Mouse (Mus musculus) embryonic facial prominence, embryonic 11.5 days (tissue): ENCODE data around the gene Lipc. TPM values are rescaled to one million over a fixed set of nuclear protein-coding genes. Genes with fewer than 3 reads are reported as not detected.

Source experiments
- ATAC-seq: fragments of 200-750 bp; cut with Nextera tagmentation; replicated peaks from 2 replicates; pipeline ENCODE4 v1.8.0; 2017; ENCODE audit warnings: low read depth; ENCODE audit not compliant: insufficient number of reproducible peaks, low FRiP score, low TSS enrichment
- DNase-seq: peaks from one replicate; pipeline ENCODE4 v3.0.0-alpha.2; 2015; ENCODE audit warnings: low spot score
- H3K27ac ChIP-seq: fragments of 300-500 bp; sonication (generic); replicated peaks from 2 replicates; pipeline ENCODE4 v1.5.1; 2014; ENCODE audit warnings: mild to moderate bottlenecking, low read depth, low read length, control low read depth
- H3K27me3 ChIP-seq: fragments of 300-500 bp; sonication (generic); 2 replicates; pipeline ENCODE4 v1.6.1; 2014; ENCODE audit warnings: mild to moderate bottlenecking, low read length, moderate library complexity, mixed read lengths; ENCODE audit not compliant: control insufficient read depth, insufficient read depth
- H3K36me3 ChIP-seq: fragments of 300-500 bp; sonication (generic); replicated peaks from 2 replicates; pipeline ENCODE4 v1.6.1; 2014; ENCODE audit warnings: low read depth, mild to moderate bottlenecking, low read length, moderate library complexity, mixed read lengths; ENCODE audit not compliant: control insufficient read depth, insufficient read depth
- H3K4me1 ChIP-seq: fragments of 300-500 bp; sonication (generic); 2 replicates; pipeline ENCODE4 v1.6.1; 2014; ENCODE audit warnings: low read length, mixed read lengths; ENCODE audit not compliant: control insufficient read depth, insufficient read depth
- H3K4me2 ChIP-seq: fragments of 300-500 bp; sonication (generic); 2 replicates; pipeline ENCODE4 v1.6.1; 2014; ENCODE audit warnings: low read depth, mild to moderate bottlenecking, control low read depth, low read length, moderate library complexity
- H3K4me3 ChIP-seq: fragments of 300-500 bp; sonication (generic); 2 replicates; pipeline ENCODE4 v1.5.1; 2014; ENCODE audit warnings: low read depth, low read length, control low read depth
- H3K9ac ChIP-seq: fragments of 300-500 bp; sonication (generic); replicated peaks from 2 replicates; pipeline ENCODE4 v1.6.1; 2014; ENCODE audit warnings: mild to moderate bottlenecking, control low read depth, low read length
- H3K9me3 ChIP-seq: fragments of 300-500 bp; sonication (generic); replicated peaks from 2 replicates; pipeline ENCODE4 v1.6.1; 2016; ENCODE audit warnings: mild to moderate bottlenecking, low read length, inconsistent platforms, mixed read lengths; ENCODE audit not compliant: control insufficient read depth
- WGBS: fragments of 180-500 bp; shearing (Covaris S2); extraction: QIAGEN DNeasy Blood & Tissue Kit; methylation state at CpG from one replicate; pipeline ENCODE4 v1.1.7; 2014; 5-methylcytosine and 5-hydroxymethylcytosine counted together
- polyA plus RNA-seq: library from polyadenylated mRNA; unstranded; fragments of >200 nt; fragmentation: Nextera tagmentation; extraction: Ambion mirVana; gene quantifications from 2 replicates; pipeline ENCODE4 v1.2.1, GENCODE M21; 2014

The Lipc gene
- polyA plus RNA-seq, 1 experiment from 2014 or later, result not detected

DNA sequence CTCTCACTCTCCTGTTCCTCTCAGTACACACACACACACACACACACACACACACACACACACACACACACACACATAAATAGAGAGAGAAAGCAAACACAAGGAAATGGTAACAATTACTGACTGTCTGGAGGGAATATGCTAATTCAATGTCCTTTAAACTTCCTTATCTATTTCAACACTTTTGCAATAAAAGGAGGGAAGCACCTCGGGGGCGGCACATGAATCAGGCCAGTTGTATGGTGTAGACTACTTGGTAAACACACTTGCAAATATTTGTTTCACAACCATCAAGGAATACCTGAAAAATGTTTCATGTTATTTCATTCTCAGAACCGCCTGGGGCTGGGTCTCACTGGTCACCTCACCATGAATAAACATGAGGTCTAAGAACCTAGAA lies 30.9 kb downstream of the Lipc start:
- H3K4me2 ChIP-seq, result no peak overlapping the region
- no peaks in the 10 kb centered on the region for H3K4me1 ChIP-seq
- WGBS, result 73% methylated on average over 3 of the region's 3 CpGs
- H3K36me3 ChIP-seq, result no peaks in the 10 kb centered on the region
- H3K9ac ChIP-seq, result no peak overlapping the region
- H3K4me3 ChIP-seq, result no peak overlapping the region
- no peak overlapping the region for H3K27ac ChIP-seq
- no peaks in the 10 kb centered on the region for H3K27me3 ChIP-seq
- no peaks in the 10 kb centered on the region for H3K9me3 ChIP-seq
- ATAC-seq (no peak), DNase-seq (no peak)

DNA sequence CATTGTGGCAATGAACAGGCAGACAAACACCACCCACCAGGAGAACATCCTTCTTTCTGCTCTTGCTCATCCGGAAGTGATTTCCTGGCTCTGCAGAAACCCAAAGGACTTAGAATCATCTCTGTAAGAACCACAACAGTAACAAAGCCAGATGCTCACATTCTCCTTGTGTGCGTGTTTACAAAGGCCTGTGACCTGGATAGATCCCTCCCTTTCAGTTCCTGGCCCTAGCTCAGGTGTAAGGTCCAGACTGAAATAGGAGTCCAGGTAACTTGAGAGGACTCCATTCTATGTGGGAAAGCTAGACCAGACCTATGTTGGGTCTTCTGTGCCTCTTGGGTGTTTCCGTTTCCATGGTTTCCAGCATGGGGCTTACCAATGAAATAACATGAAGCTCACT lies 32.8 kb downstream of the Lipc start:
- 90% methylated on average over 3 of the region's 3 CpGs for WGBS
- ATAC-seq, result no peak

DNA sequence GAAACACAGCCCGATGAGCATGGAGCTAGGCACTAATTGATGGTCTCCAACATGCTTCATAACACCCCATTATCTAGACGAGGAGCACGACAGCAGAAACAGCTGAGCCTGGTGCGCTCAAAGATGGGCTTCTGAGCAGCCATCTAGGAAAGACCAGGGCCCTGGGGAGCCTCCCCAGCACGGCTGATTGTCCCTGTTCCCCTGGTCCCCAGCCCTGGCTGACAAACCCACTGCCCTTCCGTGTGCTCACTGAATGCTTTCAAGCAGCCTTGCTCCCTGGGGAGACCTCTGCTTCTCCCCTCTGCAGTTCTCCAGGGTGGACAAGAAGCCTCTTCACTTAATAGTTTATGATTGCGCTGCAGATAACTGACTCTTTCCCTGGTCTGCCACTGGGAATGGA lies 35.5 kb downstream of the Lipc start:
- H3K36me3 ChIP-seq, result no peaks in the 10 kb centered on the region
- 66% methylated on average over 7 of the region's 7 CpGs for WGBS
- ATAC-seq, result no peak
- H3K9ac ChIP-seq, result no peak overlapping the region
- H3K27ac ChIP-seq, result no peak overlapping the region
- H3K4me1 ChIP-seq, result no peaks in the 10 kb centered on the region
- H3K4me3 ChIP-seq, result no peak overlapping the region
- DNase-seq, result no peak
- no peaks in the 10 kb centered on the region for H3K9me3 ChIP-seq
- no peak overlapping the region for H3K4me2 ChIP-seq
- H3K27me3 ChIP-seq, result no peaks in the 10 kb centered on the region

More for the DNA sequence above, 32.8 kb downstream of the Lipc start:
- Histone ChIP-seq H3K4me2 (no peak overlapping the region), H3K9me3 (no peaks in the 10 kb centered on the region), H3K9ac (no peak overlapping the region), H3K36me3 (no peaks in the 10 kb centered on the region), H3K27me3 (no peaks in the 10 kb centered on the region), H3K27ac (no peak overlapping the region), H3K4me3 (no peak overlapping the region), H3K4me1 (no peaks in the 10 kb centered on the region)
- no peak for DNase-seq

DNA sequence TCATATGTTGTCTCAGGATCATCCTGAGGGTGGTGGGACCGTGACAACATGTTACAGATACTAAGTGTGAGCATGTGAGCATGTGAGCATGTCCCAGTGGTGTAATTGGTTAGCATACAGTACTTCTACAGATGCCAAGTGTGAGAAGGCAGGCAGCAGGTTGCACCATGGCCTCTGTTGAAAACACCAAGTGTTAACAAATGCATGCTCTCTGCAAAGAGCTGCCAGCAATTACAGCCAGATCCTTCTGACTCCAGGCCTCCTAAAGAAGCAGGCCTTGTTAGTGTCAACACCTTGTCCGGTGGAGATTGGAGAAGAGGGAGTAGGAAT lies 36.7 kb downstream of the Lipc start:
- Histone ChIP-seq H3K27me3 (no peaks in the 10 kb centered on the region), H3K36me3 (no peaks in the 10 kb centered on the region), H3K9me3 (no peaks in the 10 kb centered on the region), H3K4me2 (no peak overlapping the region), H3K4me1 (no peaks in the 10 kb centered on the region), H3K9ac (no peak overlapping the region), H3K27ac (no peak overlapping the region), H3K4me3 (no peak overlapping the region)
- WGBS, result 75% methylated on average over 2 of the region's 2 CpGs
- DNase-seq (no peak), ATAC-seq (no peak)

DNA sequence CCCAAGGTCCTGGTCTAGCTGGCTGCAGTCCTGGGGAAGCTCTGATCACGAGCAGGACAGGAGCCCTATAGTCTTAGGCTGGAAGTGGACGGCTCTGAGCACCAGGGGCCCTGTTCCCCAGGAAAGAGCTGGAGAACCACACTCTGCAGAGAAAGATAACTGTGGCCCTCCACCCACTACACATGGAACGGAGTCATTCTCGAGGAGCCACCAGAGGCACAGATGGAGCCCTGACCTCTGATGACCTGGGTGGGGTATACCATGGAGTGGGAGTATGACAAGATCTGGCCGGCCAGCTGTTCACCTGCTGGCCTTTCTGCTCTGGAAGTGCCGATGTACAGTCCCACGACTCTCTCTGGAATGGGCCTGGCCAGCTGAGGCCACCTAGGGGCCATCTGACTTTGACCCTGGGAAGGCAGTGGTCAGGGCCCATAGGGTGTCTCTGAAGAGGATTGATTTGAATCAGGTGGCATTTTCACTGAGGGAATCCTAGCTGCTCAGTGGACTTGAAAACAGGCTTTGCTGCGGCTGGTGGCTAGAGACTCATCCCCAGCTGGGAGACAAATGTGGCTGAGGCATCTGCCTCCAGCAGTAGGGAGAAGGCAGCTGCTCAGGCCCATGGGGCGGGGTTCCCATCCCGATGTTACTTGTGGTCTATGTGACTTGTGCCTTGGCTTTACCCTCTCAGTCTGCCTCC lies 37.2 kb downstream of the Lipc start:
- 68% methylated on average over 10 of the region's 10 CpGs for WGBS
- H3K4me1 ChIP-seq, result no peaks in the 10 kb centered on the region
- H3K4me3 ChIP-seq, result no peak overlapping the region
- DNase-seq (no peak), ATAC-seq (no peak)
- no peak overlapping the region for H3K4me2 ChIP-seq
- no peak overlapping the region for H3K9ac ChIP-seq
- H3K9me3 ChIP-seq, result no peaks in the 10 kb centered on the region
- no peak overlapping the region for H3K27ac ChIP-seq
- no peaks in the 10 kb centered on the region for H3K27me3 ChIP-seq
- H3K36me3 ChIP-seq, result no peaks in the 10 kb centered on the region

DNA sequence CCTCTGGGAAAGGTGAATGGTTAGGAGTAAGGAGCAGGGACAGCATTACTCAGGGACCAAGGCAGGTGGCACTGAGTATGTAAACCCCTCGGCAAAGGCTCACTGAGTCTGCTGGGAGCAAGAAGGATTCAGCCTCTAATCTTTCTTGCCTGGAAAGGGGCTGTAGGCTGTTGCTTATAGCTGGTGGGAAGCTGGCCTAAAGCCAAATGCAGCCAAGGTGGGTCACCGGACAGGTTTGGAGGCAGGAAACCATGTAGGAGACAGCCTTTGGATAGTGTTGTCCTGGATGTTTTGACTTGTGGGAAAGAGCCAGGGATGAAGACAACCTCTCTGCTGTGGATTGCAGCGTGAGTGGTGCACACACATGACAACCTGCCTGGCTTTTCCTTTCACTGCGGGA lies 40.9 kb downstream of the Lipc start:
- no peak overlapping the region for H3K4me3 ChIP-seq
- no peaks in the 10 kb centered on the region for H3K36me3 ChIP-seq
- no peaks in the 10 kb centered on the region for H3K27me3 ChIP-seq
- no peaks in the 10 kb centered on the region for H3K4me1 ChIP-seq
- H3K9me3 ChIP-seq, result no peaks in the 10 kb centered on the region
- no peak overlapping the region for H3K27ac ChIP-seq
- no peak overlapping the region for H3K4me2 ChIP-seq
- ATAC-seq (no peak), DNase-seq (no peak)
- 77% methylated on average over 4 of the region's 4 CpGs for WGBS
- H3K9ac ChIP-seq, result no peak overlapping the region

DNA sequence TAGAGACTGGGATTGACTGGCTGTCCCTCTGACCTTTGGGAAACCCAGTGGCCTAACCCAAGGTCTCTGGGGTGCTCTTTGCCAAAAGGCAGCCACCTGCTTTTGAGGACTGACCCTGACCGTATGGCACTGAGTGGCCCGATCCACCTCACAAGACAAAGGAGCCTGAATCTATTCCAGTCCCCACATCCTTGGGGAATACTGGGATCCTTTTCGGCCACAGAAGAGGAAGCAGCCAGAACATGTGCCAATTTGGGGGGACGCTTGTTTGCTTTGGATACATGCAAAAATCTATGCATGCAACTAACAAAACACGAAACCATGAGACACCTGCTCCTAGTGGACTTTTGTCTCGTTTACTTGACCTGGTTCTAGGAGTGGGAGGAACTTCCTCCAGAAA lies 41.7 kb downstream of the Lipc start:
- no peak overlapping the region for H3K4me2 ChIP-seq
- no peak overlapping the region for H3K9ac ChIP-seq
- no peaks in the 10 kb centered on the region for H3K27me3 ChIP-seq
- H3K4me3 ChIP-seq, result no peak overlapping the region
- no peaks in the 10 kb centered on the region for H3K9me3 ChIP-seq
- ATAC-seq (no peak), DNase-seq (no peak)
- no peaks in the 10 kb centered on the region for H3K36me3 ChIP-seq
- 82% methylated on average over 6 of the region's 6 CpGs for WGBS
- no peaks in the 10 kb centered on the region for H3K4me1 ChIP-seq
- H3K27ac ChIP-seq, result no peak overlapping the region

DNA sequence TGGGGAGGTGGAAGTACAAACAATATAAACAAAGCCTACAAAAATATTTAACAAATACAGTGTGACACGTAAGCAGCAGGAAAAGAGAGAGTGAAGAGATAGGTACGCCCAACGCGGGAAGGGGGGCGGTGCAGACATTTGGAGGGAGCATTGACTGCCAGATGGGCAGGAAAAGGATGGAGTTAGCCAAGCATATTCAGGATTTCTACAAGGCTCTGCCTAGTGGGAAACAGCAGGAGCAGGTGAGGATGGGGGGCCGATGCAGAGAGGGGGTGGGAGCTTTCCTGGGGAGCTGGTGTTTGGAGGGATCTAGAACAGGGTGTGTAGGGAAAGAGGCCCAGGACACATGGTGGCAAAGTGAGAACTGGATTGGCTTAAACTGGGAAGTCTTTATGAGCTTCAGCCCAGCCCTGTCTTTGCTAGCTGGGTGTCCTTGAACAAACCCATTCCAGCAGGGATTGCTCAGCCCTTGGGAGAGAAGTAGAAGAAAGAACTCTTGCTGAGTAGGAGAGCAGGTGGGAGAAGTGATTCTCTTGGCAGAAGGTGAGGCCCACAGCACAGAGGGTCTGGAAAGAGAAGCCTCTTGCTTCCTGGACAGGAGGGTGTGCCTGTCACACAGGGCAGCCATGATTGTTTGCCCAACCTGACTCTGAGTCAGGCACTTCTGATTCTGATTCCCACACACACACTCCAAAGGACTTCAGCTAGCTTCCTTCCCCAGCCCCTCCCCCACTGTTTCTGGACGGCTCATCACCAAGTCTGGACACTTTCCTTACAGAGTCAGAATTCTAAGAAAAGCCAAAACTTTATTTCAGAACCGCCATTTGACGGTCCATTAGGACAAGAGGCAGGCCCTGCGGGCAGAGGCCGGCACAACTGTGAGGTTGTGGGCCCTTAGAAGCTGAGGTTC lies 49.0 kb downstream of the Lipc start:
- no peak overlapping the region for H3K27ac ChIP-seq
- ATAC-seq (no peak), DNase-seq (no peak)
- H3K27me3 ChIP-seq, result no peaks in the 10 kb centered on the region
- H3K4me2 ChIP-seq, result no peak overlapping the region
- H3K9me3 ChIP-seq, result no peaks in the 10 kb centered on the region
- no peaks in the 10 kb centered on the region for H3K36me3 ChIP-seq
- 93% methylated on average over 11 of the region's 11 CpGs for WGBS
- H3K4me1 ChIP-seq, result no peaks in the 10 kb centered on the region
- H3K4me3 ChIP-seq, result no peak overlapping the region
- no peak overlapping the region for H3K9ac ChIP-seq
